ENCODE assay signal across 16 mouse cellular contexts in genomic region chr11:22636321-22636720, GRCm38 (mm10).
DNase-seq lines count a peak whose midpoint lies in the region; ATAC-seq and TF ChIP-seq lines count a peak whose summit lies in the region.
"Had no signal": no experiment of that assay in that cellular context is flagged by ENCODE, and none has a peak within 500 bp of the region (broad histone marks: within the 10 kb centered on the region; RNA-seq: fewer than 3 reads in every experiment).

No protein-coding gene starts in this region.

- no peak overlapping the region for H3K4me2 ChIP-seq in lung, embryonic 14.5 days
- H3K4me2 ChIP-seq in stomach, embryonic 16.5 days (ENCODE audit: low read depth, low read length) = no peak overlapping the region
- H3K4me2 ChIP-seq: embryonic facial prominence, embryonic 15.5 days; forebrain, embryonic 13.5 days; liver, embryonic 15.5 days had no signal

- no peak for ATAC-seq in lung, embryonic 14.5 days (ENCODE audit: insufficient read depth)
- ATAC-seq in stomach, embryonic 16.5 days (ENCODE audit: insufficient read depth, low FRiP score) = no peak
- ATAC-seq: forebrain, embryonic 13.5 days; midbrain, embryonic 16.5 days had no signal

- no peak for TF ChIP-seq CTCF in gastrocnemius, adult 2 months (IDR thresholded peaks at IDR 0.05)
- no peak for TF ChIP-seq CTCF in lung, embryonic 14.5 days (IDR thresholded peaks at IDR 0.05; ENCODE audit: low read depth)

- WGBS in lung, embryonic 14.5 days = 68% methylated on average over 7 of the region's 7 CpGs
- WGBS in stomach, embryonic 16.5 days = 60% methylated on average over 7 of the region's 7 CpGs

- no peak for DNase-seq in gastrocnemius, adult 2 months
- DNase-seq in gastrocnemius, adult 18-20 months (ENCODE audit: low spot score) = no peak
- DNase-seq in kidney, adult 18-20 months = peak; percentile 40
- DNase-seq in kidney, postnatal 10 days = no peak
- DNase-seq in lung, embryonic 14.5 days = no peak
- DNase-seq in lung, postnatal 25 days (ENCODE audit: low spot score) = no peak
- no peak for DNase-seq in embryo, embryonic 10.5 days (ENCODE audit: low spot score)
- DNase-seq: adrenal gland, adult 8-10 months; cerebellum, adult 8-10 months; left cerebral cortex, postnatal 4 days; thymus, adult 2 months had no signal

- intact Hi-C loops in gastrocnemius, adult 2 months (cut with DNase I) = loop anchor here (10.0 kb wide), 1 partner anchor 508 kb away; no protein-coding TSS in a partner anchor

- H3K9ac ChIP-seq in lung, embryonic 14.5 days = no peak overlapping the region
- H3K9ac ChIP-seq in stomach, embryonic 16.5 days (ENCODE audit: low read length) = no peak overlapping the region
- H3K9ac ChIP-seq: embryonic facial prominence, embryonic 15.5 days; forebrain, embryonic 13.5 days; liver, embryonic 15.5 days had no signal

- H3K27me3 ChIP-seq in lung, embryonic 14.5 days (ENCODE audit: insufficient read depth, low read length) = no peaks in the 10 kb centered on the region
- H3K27me3 ChIP-seq in stomach, embryonic 16.5 days (ENCODE audit: control insufficient read depth, insufficient read depth, low read length) = no peaks in the 10 kb centered on the region
- H3K27me3 ChIP-seq: embryonic facial prominence, embryonic 15.5 days; forebrain, embryonic 13.5 days; liver, embryonic 15.5 days had no signal

- H3K4me3 ChIP-seq in gastrocnemius, adult 2 months = no peak overlapping the region
- no peak overlapping the region for H3K4me3 ChIP-seq in lung, embryonic 14.5 days (ENCODE audit: low read depth, low read length)
- no peak overlapping the region for H3K4me3 ChIP-seq in stomach, embryonic 16.5 days (replicated peaks; ENCODE audit: low read length)
- H3K4me3 ChIP-seq: embryonic facial prominence, embryonic 15.5 days; forebrain, embryonic 13.5 days; liver, embryonic 15.5 days had no signal

- no peaks in the 10 kb centered on the region for H3K9me3 ChIP-seq in lung, embryonic 14.5 days (ENCODE audit: low read depth, low read length)
- no peaks in the 10 kb centered on the region for H3K9me3 ChIP-seq in stomach, embryonic 16.5 days (replicated peaks; ENCODE audit: control insufficient read depth, low read length)
- H3K9me3 ChIP-seq: embryonic facial prominence, embryonic 15.5 days; forebrain, embryonic 13.5 days; liver, embryonic 15.5 days had no signal

- peaks cover 16% of the 10 kb centered on the region; the same call in 1 of the 2 replicates for H3K4me1 ChIP-seq in lung, embryonic 14.5 days (ENCODE audit: insufficient read depth)
- H3K4me1 ChIP-seq in stomach, embryonic 16.5 days (ENCODE audit: control insufficient read depth, insufficient read depth, low read length) = peaks cover 16% of the 10 kb centered on the region

- peak overlapping the region; percentile 82 for H3K27ac ChIP-seq in gastrocnemius, adult 2 months
- peak overlapping the region; percentile 61; the same call in 1 of the 2 replicates for H3K27ac ChIP-seq in lung, embryonic 14.5 days (ENCODE audit: low read depth)
- peak overlapping the region; percentile 25 for H3K27ac ChIP-seq in stomach, embryonic 16.5 days (ENCODE audit: low read length)
- H3K27ac ChIP-seq: embryonic facial prominence, embryonic 15.5 days; forebrain, embryonic 13.5 days; liver, embryonic 15.5 days had no signal

- H3K36me3 ChIP-seq in lung, embryonic 14.5 days (ENCODE audit: insufficient read depth) = no peaks in the 10 kb centered on the region
- H3K36me3 ChIP-seq in stomach, embryonic 16.5 days (ENCODE audit: control insufficient read depth, insufficient read depth, low read length) = no peaks in the 10 kb centered on the region
- H3K36me3 ChIP-seq: embryonic facial prominence, embryonic 15.5 days; liver, embryonic 15.5 days had no signal

Comparison
In these comparisons a context has a peak if more than half of its experiments do, and no peak if none do; other contexts are left out.
1. H3K27ac ChIP-seq: peak in every context shown above with its lines; median percentile 82 in gastrocnemius, adult 2 months; 61 in lung, embryonic 14.5 days; 25 in stomach, embryonic 16.5 days.